Mouse (Mus musculus) MEL (cell line): ENCODE measurements around the gene Pgc. TPM values are rescaled to one million over a fixed set of nuclear protein-coding genes. Genes with fewer than 3 reads are reported as not detected.
A peak's percentile ranks its signal among the peaks of the same experiment; 100 is the strongest.

Experiments used
- DNase-seq: peaks from one replicate; pipeline ENCODE4 v3.0.0; 2011; ENCODE audit warnings: low read depth, low spot score
- H3K27ac ChIP-seq: 2 replicates; pipeline ENCODE4 v1.5.1; 2012; ENCODE audit warnings: low read depth, mild to moderate bottlenecking, control low read depth, low read length, moderate library complexity; ENCODE audit not compliant: control insufficient read depth
- H3K27me3 ChIP-seq, 2 experiments: fragments of 150-350 bp in 1 of 2; sonication (generic) in 1 of 2; 2 replicates each; pipeline ENCODE4 v1.6.1; 2012; ENCODE audit warnings: low read length in 2 of 2, mild to moderate bottlenecking in 2 of 2, improper control_type of control experiment in 1 of 2, moderate library complexity in 1 of 2; ENCODE audit not compliant: insufficient read depth in 2 of 2, control insufficient read depth in 1 of 2
- H3K36me3 ChIP-seq, 2 experiments: 2 replicates each; pipeline ENCODE4 v1.6.1; 2012 to 2014; ENCODE audit warnings: low read length in 2 of 2, improper control_type of control experiment in 1 of 2, inconsistent platforms in 1 of 2, mild to moderate bottlenecking in 1 of 2; ENCODE audit not compliant: insufficient read depth in 2 of 2, control insufficient read depth in 1 of 2
- H3K4me1 ChIP-seq, 2 experiments: fragments of 150-350 bp in 1 of 2; sonication (generic) in 1 of 2; 2 replicates each; pipeline ENCODE4 v1.6.1; 2012; ENCODE audit warnings: low read length in 2 of 2, improper control_type of control experiment in 1 of 2, mild to moderate bottlenecking in 1 of 2; ENCODE audit not compliant: insufficient read depth in 2 of 2, control insufficient read depth in 1 of 2
- H3K4me3 ChIP-seq, 2 experiments: fragments of 150-350 bp in 1 of 2; sonication (generic) in 1 of 2; 2 replicates each; pipeline ENCODE4 v1.5.1; 2012; ENCODE audit warnings: low read depth in 2 of 2, low read length in 2 of 2, mild to moderate bottlenecking in 2 of 2, moderate library complexity in 2 of 2, control low read depth in 1 of 2, improper control_type of control experiment in 1 of 2; ENCODE audit not compliant: control insufficient read depth in 1 of 2, insufficient read depth in 1 of 2
- H3K79me2 ChIP-seq: 2 replicates; pipeline ENCODE4 v1.6.1; 2012; ENCODE audit warnings: mild to moderate bottlenecking, low read length, moderate library complexity; ENCODE audit not compliant: control insufficient read depth, poor library complexity, insufficient read depth
- H3K9ac ChIP-seq: 2 replicates; pipeline ENCODE4 v1.6.1; 2012; ENCODE audit warnings: low read depth, mild to moderate bottlenecking, control low read depth, low read length, moderate library complexity; ENCODE audit not compliant: control insufficient read depth, poor library complexity, severe bottlenecking
- H3K9me3 ChIP-seq: fragments of 150-350 bp; sonication (generic); replicated peaks from 2 replicates; pipeline ENCODE4 v1.6.1; 2012; ENCODE audit warnings: mild to moderate bottlenecking, low read length, improper control_type of control experiment, moderate library complexity; ENCODE audit not compliant: insufficient read depth
- CHD2 ChIP-seq: IDR thresholded peaks from 2 replicates; pipeline ENCODE4 v1.6.1; 2011; ENCODE audit warnings: low read length, improper control_type of control experiment
- E2F4 ChIP-seq: IDR thresholded peaks from 2 replicates; pipeline ENCODE4 v1.6.1; 2011; ENCODE audit warnings: low read depth, low read length, improper control_type of control experiment, borderline replicate concordance
- EP300 ChIP-seq, 2 experiments: IDR thresholded peaks; 2 replicates each; pipeline ENCODE4 v1.6.1; 2011; ENCODE audit warnings: improper control_type of control experiment in 2 of 2, low read length in 2 of 2, low read depth in 1 of 2, mild to moderate bottlenecking in 1 of 2
- ETS1 ChIP-seq: IDR thresholded peaks from 2 replicates; pipeline ENCODE4 v1.6.1; 2012; ENCODE audit warnings: low read depth, mild to moderate bottlenecking, inconsistent platforms, low read length, improper control_type of control experiment, moderate library complexity
- GATA1 ChIP-seq: IDR thresholded peaks from 2 replicates; pipeline ENCODE4 v1.6.1; 2011; ENCODE audit warnings: low read depth, low read length, improper control_type of control experiment
- HCFC1 ChIP-seq: IDR thresholded peaks from 2 replicates; pipeline ENCODE4 v1.6.1; 2012; ENCODE audit warnings: low read depth, mild to moderate bottlenecking, inconsistent platforms, low read length, improper control_type of control experiment, moderate library complexity
- JUND ChIP-seq: IDR thresholded peaks from 2 replicates; pipeline ENCODE4 v1.6.1; 2011; ENCODE audit warnings: low read depth, mild to moderate bottlenecking, improper control_type of control experiment, low read length
- MAZ ChIP-seq: IDR thresholded peaks from 2 replicates; pipeline ENCODE4 v1.6.1; 2012; ENCODE audit warnings: low read depth, mild to moderate bottlenecking, inconsistent platforms, low read length, improper control_type of control experiment
- MEF2A ChIP-seq: IDR thresholded peaks from 2 replicates; pipeline ENCODE4 v1.6.1; 2014; ENCODE audit warnings: low read depth, mild to moderate bottlenecking, inconsistent platforms, low read length, improper control_type of control experiment; ENCODE audit not compliant: poor library complexity, insufficient replicate concordance, severe bottlenecking; ENCODE audit errors: extremely low read depth
- MYB ChIP-seq: IDR thresholded peaks from 2 replicates; pipeline ENCODE4 v1.6.1; 2011; ENCODE audit warnings: mild to moderate bottlenecking, low read depth, low read length, improper control_type of control experiment
- NRF1 ChIP-seq: IDR thresholded peaks from 2 replicates; pipeline ENCODE4 v1.6.1; 2014; ENCODE audit warnings: low read depth, mild to moderate bottlenecking, inconsistent platforms, low read length, improper control_type of control experiment, moderate library complexity; ENCODE audit not compliant: poor library complexity, insufficient read depth, severe bottlenecking
- POLR2A ChIP-seq, 2 experiments: IDR thresholded peaks; 2 replicates each; pipeline ENCODE4 v1.6.1; 2011 to 2012; ENCODE audit warnings: low read length in 2 of 2, mild to moderate bottlenecking in 2 of 2, control low read depth in 1 of 2, improper control_type of control experiment in 1 of 2, low read depth in 1 of 2, moderate library complexity in 1 of 2; ENCODE audit not compliant: control insufficient read depth in 1 of 2, insufficient read depth in 1 of 2, poor library complexity in 1 of 2
- POLR2AphosphoS5 ChIP-seq: IDR thresholded peaks from 2 replicates; pipeline ENCODE4 v1.6.1; 2012; ENCODE audit warnings: low read depth, borderline replicate concordance, mild to moderate bottlenecking, inconsistent platforms, low read length, moderate library complexity, mixed read lengths
- RAD21 ChIP-seq: IDR thresholded peaks from 2 replicates; pipeline ENCODE4 v1.6.1; 2011; ENCODE audit warnings: mild to moderate bottlenecking, low read depth, low read length, improper control_type of control experiment
- RCOR1 ChIP-seq: IDR thresholded peaks from 2 replicates; pipeline ENCODE4 v1.6.1; 2012; ENCODE audit warnings: low read depth, mild to moderate bottlenecking, inconsistent platforms, low read length, improper control_type of control experiment
- TCF12 ChIP-seq: IDR thresholded peaks from 2 replicates; pipeline ENCODE4 v1.6.1; 2014; ENCODE audit warnings: low read depth, mild to moderate bottlenecking, inconsistent platforms, low read length, improper control_type of control experiment, moderate library complexity
- USF1 ChIP-seq: IDR thresholded peaks from 2 replicates; pipeline ENCODE4 v1.6.1; 2014; ENCODE audit warnings: low read depth, mild to moderate bottlenecking, inconsistent platforms, low read length, improper control_type of control experiment, moderate library complexity
- ZKSCAN1 ChIP-seq: IDR thresholded peaks from 2 replicates; pipeline ENCODE4 v1.6.1; 2012; ENCODE audit warnings: low read depth, mild to moderate bottlenecking, inconsistent platforms, low read length, improper control_type of control experiment, moderate library complexity
- ZNF384 ChIP-seq: IDR thresholded peaks from 2 replicates; pipeline ENCODE4 v1.6.1; 2012; ENCODE audit warnings: low read depth, mild to moderate bottlenecking, inconsistent platforms, low read length, improper control_type of control experiment
- polyA plus RNA-seq, 2 experiments: library from polyadenylated mRNA; stranded (reverse) in 1 of 2; unstranded in 1 of 2; fragments of >175 nt in 1 of 2; fragments of >200 nt in 1 of 2; gene quantifications; 2 replicates each; pipeline versions ENCODE4 v1.2.1 to v1.2.4; 2012; ENCODE audit warnings: low replicate concordance in 2 of 2, low read depth in 1 of 2; ENCODE audit not compliant: insufficient read length in 2 of 2, insufficient read depth in 1 of 2, missing spikeins in 1 of 2
- total RNA-seq: library from RNA; depleted of rRNA; stranded (reverse); fragments of 300-350 nt; gene quantifications from 2 replicates; pipeline ENCODE4 v1.2.3, GENCODE M21; 2012

The Pgc gene
- total and polyA plus RNA-seq, 3 experiments: not detected

DNA sequence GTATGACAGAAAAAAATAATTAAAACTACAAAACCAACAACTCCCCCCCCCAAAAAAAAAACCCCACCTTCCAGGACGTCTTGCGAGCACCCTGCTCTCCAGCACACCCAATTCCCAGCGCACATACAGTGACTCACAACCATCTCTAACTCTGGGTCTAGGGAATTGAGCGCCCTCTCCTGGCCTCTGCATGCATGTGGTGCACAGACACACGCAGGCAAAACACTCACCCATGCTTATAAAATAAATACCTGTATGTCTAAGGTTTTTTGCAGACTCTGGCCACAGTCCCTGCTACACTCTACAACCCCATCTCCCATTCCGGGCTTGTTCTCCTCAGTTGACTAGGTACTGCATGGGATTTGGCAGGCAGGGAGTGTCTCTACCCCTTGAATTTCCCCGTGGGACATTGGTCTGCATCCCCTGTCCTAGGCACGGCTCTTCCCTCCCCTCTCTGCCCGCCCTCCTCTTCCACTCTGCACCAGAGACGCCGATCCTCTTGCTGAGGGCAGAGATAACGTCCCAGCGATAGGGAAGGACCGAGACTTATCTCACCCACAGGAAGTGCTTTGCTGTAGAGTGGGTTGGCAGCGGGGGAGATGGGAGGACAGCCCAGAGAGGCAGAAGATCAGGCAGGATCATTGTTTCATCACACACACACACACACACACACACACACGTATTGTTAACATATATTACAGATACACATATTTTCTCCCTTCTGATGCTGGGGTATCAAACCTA, 16.5 kb downstream of the Pgc start (continued):
- TF ChIP-seq RAD21: peak; percentile 43
- TF ChIP-seq ZNF384: no peak; the same call in 1 of the 2 replicates
- peak in 1 of 2 experiments; percentile 46; a peak in 1 of 4 replicates for TF ChIP-seq POLR2A (IDR thresholded peaks at IDR 0.05; ENCODE audit: control insufficient read depth in 1 of 2, insufficient read depth in 1 of 2, low read depth in 1 of 2, low read length in 2 of 2, poor library complexity in 1 of 2)
- TF ChIP-seq HCFC1: peak; percentile 61; the same call in 1 of the 2 replicates
- TF ChIP-seq EP300 (IDR thresholded peaks at IDR 0.05; ENCODE audit: low read depth in 1 of 2, low read length in 2 of 2): peak; percentile 89 to 92
- no peak; the same call in 1 of the 2 replicates for TF ChIP-seq NRF1
- TF ChIP-seq RCOR1: peak; percentile 94
- no peak for TF ChIP-seq USF1
- TF ChIP-seq MEF2A: no peak; the same call in 1 of the 2 replicates
- no peak for TF ChIP-seq JUND
- no peak; the same call in 1 of the 2 replicates for TF ChIP-seq MYB
- no peak for TF ChIP-seq CHD2
- TF ChIP-seq POLR2AphosphoS5: no peak
- TF ChIP-seq ETS1: peak; percentile 81
- TF ChIP-seq MAZ: peak; percentile 91; the same call in 1 of the 2 replicates
- TF ChIP-seq GATA1: peak; percentile 94
- TF ChIP-seq ZKSCAN1: no peak
- TF ChIP-seq E2F4: no peak

DNA sequence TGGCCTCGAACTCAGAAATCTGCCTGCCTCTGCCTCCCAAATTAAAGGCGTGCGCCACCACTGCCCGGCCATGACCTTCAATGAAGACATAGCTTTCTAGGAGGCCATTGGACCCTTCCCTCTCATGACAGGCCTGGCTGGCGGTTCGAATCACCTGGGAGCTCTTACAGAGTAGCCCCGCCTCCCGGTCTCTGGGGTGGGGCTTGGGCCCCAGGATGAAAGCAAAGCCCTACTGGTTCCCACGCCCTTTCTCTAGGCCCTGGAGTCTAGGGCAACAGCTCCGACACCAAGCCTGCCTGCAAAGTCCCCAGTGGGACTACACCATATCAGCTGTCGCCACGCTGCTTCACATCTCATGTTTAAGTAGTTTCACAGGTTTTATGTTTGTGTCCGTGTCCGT, 17.4 kb downstream of the Pgc start:
- Histone ChIP-seq H3K27me3 (no peaks in the 10 kb centered on the region), H3K79me2 (no peaks in the 10 kb centered on the region), H3K4me3 (no peak overlapping the region), H3K27ac (peak overlapping the region; percentile 77), H3K4me1 (peaks cover 5 to 25% of the 10 kb centered on the region in 2 experiments), H3K36me3 (peaks cover 0 to 22% of the 10 kb centered on the region in 2 experiments; a peak in 2 of 4 replicates), H3K9ac (no peak overlapping the region; the same call in 1 of the 2 replicates), H3K9me3 (no peaks in the 10 kb centered on the region)
- no peak for TF ChIP-seq TCF12
- DNase-seq: no peak
